Mouse (Mus musculus) cerebellum, adult 18-20 months (tissue): Measurements from ENCODE around the gene Rspo4.

Experiments
- DNase-seq, 2 experiments: peaks; one replicate each; pipeline ENCODE4 v3.0.0; 2021

Rspo4 gene

DNA sequence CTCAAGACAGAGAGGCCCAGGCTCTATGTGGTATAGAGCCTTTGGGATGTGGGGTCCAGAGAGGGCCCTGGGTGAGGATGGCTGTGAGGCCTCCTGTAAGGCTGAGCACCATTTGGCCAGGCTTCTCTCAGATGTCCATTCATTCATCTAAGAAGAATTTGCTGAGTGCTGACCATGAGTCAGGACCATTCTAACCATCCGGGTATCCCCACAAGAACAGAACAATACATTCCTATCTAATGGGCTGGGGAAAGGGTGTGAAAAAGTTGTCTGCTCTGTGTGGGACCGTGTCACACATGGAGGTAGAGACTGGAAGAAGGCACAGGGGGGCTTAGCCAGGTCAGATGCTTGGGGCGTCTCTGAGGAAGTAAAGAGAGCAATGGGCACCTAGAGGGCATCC is 69.0 kb downstream of the Rspo4 start:
- no peak for DNase-seq

GRCm38 (mm10) chr2:151914120-151914519 is 71.4 kb downstream of the Rspo4 start:
- no peak for DNase-seq

DNA sequence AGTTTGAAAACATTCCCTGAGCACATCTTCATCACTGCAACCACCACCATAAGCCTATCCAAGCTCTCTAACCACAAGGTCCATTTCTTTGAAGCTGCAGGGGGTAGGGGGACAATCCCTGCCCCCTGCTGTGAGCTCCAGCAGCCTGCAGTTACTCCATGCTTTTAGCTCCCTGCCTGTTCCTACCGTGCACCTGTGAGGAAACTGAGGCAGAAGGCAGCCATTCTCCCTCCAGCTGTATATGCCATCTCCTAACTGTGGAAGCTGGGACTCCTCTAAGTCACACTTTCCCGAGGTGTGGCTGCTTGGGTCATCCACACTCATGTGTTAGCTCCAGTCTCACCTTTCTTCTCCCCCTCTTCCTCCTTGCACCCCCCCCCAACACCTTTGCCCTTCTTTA is 72.4 kb downstream of the Rspo4 start:
- no peak for DNase-seq

GRCm38 (mm10) chr2:151916061-151916831 is 73.5 kb downstream of the Rspo4 start:
- DNase-seq = no peak

DNA sequence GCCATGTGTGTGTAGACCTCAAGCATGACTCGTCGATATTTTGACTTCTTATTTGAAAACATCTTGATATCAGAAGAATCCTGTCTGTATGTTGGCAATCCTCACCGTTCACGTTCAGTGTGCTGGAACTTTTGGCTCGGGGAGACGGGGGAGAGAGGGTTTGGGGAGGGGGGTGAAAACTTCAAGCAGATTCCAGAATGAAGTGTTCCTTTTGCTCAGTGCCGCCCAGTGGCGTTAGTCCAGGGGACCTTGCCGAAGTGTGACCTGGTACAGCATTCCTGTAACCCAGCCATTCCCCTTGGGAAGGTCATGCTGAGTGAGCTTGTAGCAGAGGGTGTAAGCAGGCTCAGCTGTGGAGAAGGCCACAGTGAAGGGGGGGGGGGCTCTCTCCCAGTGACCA is 76.4 kb downstream of the Rspo4 start:
- DNase-seq = no peak

DNA sequence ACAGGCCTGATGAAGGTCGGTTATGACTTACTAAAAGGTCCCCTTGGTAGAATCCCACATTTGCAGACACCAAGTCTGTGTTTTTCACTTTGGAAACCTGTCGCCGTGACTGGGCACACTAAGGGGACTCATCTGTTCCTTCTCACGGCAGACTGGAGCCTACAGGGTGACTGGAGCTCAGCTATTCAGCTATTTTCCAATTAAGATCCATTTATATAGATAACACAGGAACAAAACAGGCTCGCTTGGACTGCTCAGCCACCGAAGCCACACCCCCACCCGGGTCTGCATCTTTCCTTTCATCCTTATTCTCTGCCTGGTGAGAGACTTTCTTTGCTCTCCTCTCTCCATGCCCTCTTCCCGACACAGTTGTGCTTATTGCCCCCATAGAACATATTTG is 78.3 kb downstream of the Rspo4 start:
- DNase-seq = no peak

DNA sequence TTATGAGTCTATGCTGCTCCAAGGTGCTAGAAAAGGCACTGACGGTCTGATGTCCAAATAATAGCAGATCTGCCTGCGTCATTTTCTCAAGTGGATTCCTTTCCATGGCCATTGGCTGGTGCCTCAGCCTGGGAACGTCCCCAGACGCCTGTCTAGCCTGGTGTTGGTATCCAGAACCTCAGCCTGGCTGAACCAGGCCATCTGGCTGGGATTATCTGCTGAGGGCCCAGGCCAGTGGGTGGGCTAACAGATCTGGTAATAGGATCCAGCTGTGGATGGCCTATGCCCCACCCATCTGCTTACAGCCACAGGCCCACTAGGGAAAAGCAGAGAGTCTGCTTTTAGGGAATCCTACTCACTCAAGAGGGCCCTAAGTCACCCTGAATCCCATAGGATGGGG is 78.9 kb downstream of the Rspo4 start:
- DNase-seq = no peak
